1 mouse cellular context compared by ENCODE assay signal in the genomic region with DNA sequence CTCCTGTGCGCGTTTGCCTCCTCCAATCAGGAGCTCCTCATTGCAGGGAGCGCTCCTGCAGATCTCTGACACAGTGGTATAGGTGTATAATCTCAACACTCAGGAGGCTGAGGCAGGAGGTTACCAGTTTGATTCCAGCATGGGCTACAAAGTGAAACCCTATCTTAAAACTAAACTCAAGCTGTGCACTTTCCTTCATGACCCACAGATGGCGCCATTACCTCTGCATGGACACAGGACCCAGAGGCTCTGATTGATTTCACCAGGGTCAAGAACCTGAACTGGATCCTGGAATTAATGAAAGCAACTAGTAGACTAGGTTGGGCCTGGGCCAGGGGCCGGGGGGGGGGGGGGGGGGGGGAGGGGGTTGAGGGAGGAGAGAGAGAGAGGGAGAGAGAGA.
A peak's percentile ranks its signal among the peaks of the same experiment; 100 is the strongest.
TF ChIP-seq lines count a peak whose summit lies in the region.

No protein-coding gene starts in this region.

TF ChIP-seq in MEL, 35 proteins besides CTCF, POLR2A, EP300 and RAD21 (continued from another document):
- TF ChIP-seq USF2 (IDR thresholded peaks at IDR 0.05; ENCODE audit: borderline replicate concordance in 1 of 2, insufficient read depth in 1 of 2, low read depth in 1 of 2, low read length in 2 of 2) (no peak), MYC (IDR thresholded peaks at IDR 0.05; ENCODE audit: low read depth, low read length) (no peak), SMC3 (IDR thresholded peaks at IDR 0.05; ENCODE audit: low read depth, low read length) (peak; percentile 62), UBTF (IDR thresholded peaks at IDR 0.05; ENCODE audit: borderline replicate concordance, insufficient read depth, low read depth, low read length) (no peak), ZKSCAN1 (IDR thresholded peaks at IDR 0.05; ENCODE audit: low read depth, low read length) (no peak), MEF2A (IDR thresholded peaks at IDR 0.05; ENCODE audit: extremely low read depth, insufficient replicate concordance, low read depth, low read length, poor library complexity, severe bottlenecking) (no peak), MYB (IDR thresholded peaks at IDR 0.05; ENCODE audit: low read depth, low read length) (no peak)
